Mouse (Mus musculus): ENCODE measurements around the gene Alpl. TPM values are rescaled to one million over a fixed set of nuclear protein-coding genes. Genes with fewer than 3 reads are reported as not detected.

The Alpl gene
- polyA plus RNA-seq, 1 experiment from 2014 or later, result 0.72 TPM

GRCm38 (mm10) chr4:137752471-137752870 is 43.7 kb downstream of the Alpl start:
- no peaks in the 10 kb centered on the region for H3K4me1 ChIP-seq (replicated peaks; ENCODE audit: control insufficient read depth, insufficient read depth, low read length)
- WGBS, result 82% methylated on average over 15 of the region's 15 CpGs
- no peak overlapping the region for H3K9ac ChIP-seq (ENCODE audit: low read depth, low read length)
- no peak for ATAC-seq
- H3K27ac ChIP-seq (ENCODE audit: low read depth, low read length), result no peak overlapping the region
- no peaks in the 10 kb centered on the region for H3K36me3 ChIP-seq (ENCODE audit: control insufficient read depth, insufficient read depth)
- no peak overlapping the region for H3K4me3 ChIP-seq (ENCODE audit: low read depth, low read length)
- H3K9me3 ChIP-seq (ENCODE audit: control insufficient read depth), result no peaks in the 10 kb centered on the region
- no peaks in the 10 kb centered on the region for H3K27me3 ChIP-seq (replicated peaks; ENCODE audit: control insufficient read depth, insufficient read depth, low read length)
- H3K4me2 ChIP-seq (replicated peaks; ENCODE audit: low read depth), result no peak overlapping the region
- no peak for TF ChIP-seq CTCF (IDR thresholded peaks at IDR 0.05; ENCODE audit: low read depth)

GRCm38 (mm10) chr4:137751717-137752116 is 44.5 kb downstream of the Alpl start:
- ATAC-seq, result no peak
- no peak for TF ChIP-seq CTCF (IDR thresholded peaks at IDR 0.05; ENCODE audit: low read depth)
- Histone ChIP-seq H3K9ac (ENCODE audit: low read depth, low read length) (no peak overlapping the region), H3K27ac (ENCODE audit: low read depth, low read length) (no peak overlapping the region), H3K4me2 (replicated peaks; ENCODE audit: low read depth) (no peak overlapping the region), H3K9me3 (ENCODE audit: control insufficient read depth) (no peaks in the 10 kb centered on the region), H3K4me1 (replicated peaks; ENCODE audit: control insufficient read depth, insufficient read depth, low read length) (no peaks in the 10 kb centered on the region), H3K36me3 (ENCODE audit: control insufficient read depth, insufficient read depth) (no peaks in the 10 kb centered on the region), H3K4me3 (ENCODE audit: low read depth, low read length) (no peak overlapping the region), H3K27me3 (replicated peaks; ENCODE audit: control insufficient read depth, insufficient read depth, low read length) (no peaks in the 10 kb centered on the region)
- WGBS, result 59% methylated on average over 9 of the region's 9 CpGs

- ATAC-seq, result no peak
- TF ChIP-seq CTCF (IDR thresholded peaks at IDR 0.05; ENCODE audit: low read depth), result no peak
- H3K4me3 ChIP-seq (ENCODE audit: low read depth, low read length), result no peak overlapping the region
- no peak overlapping the region for H3K4me2 ChIP-seq (replicated peaks; ENCODE audit: low read depth)
- no peaks in the 10 kb centered on the region for H3K9me3 ChIP-seq (ENCODE audit: control insufficient read depth)
- H3K9ac ChIP-seq (ENCODE audit: low read depth, low read length), result no peak overlapping the region
- 58% methylated on average over 8 of the region's 8 CpGs for WGBS
- H3K36me3 ChIP-seq (ENCODE audit: control insufficient read depth, insufficient read depth), result no peaks in the 10 kb centered on the region
- H3K4me1 ChIP-seq (replicated peaks; ENCODE audit: control insufficient read depth, insufficient read depth, low read length), result no peaks in the 10 kb centered on the region
- no peaks in the 10 kb centered on the region for H3K27me3 ChIP-seq (replicated peaks; ENCODE audit: control insufficient read depth, insufficient read depth, low read length)
- no peak overlapping the region for H3K27ac ChIP-seq (ENCODE audit: low read depth, low read length)
Observed at GRCm38 (mm10) chr4:137751310-137751709, 44.9 kb downstream of the Alpl start.

- no peaks in the 10 kb centered on the region for H3K4me1 ChIP-seq (replicated peaks; ENCODE audit: control insufficient read depth, insufficient read depth, low read length)
- no peak overlapping the region for H3K27ac ChIP-seq (ENCODE audit: low read depth, low read length)
- H3K4me2 ChIP-seq (replicated peaks; ENCODE audit: low read depth), result no peak overlapping the region
- H3K27me3 ChIP-seq (replicated peaks; ENCODE audit: control insufficient read depth, insufficient read depth, low read length), result no peaks in the 10 kb centered on the region
- no peak overlapping the region for H3K4me3 ChIP-seq (ENCODE audit: low read depth, low read length)
- H3K9ac ChIP-seq (ENCODE audit: low read depth, low read length), result no peak overlapping the region
- no peaks in the 10 kb centered on the region for H3K9me3 ChIP-seq (ENCODE audit: control insufficient read depth)
- no peaks in the 10 kb centered on the region for H3K36me3 ChIP-seq (ENCODE audit: control insufficient read depth, insufficient read depth)
- 72% methylated on average over 9 of the region's 9 CpGs for WGBS
- ATAC-seq, result no peak
- no peak for TF ChIP-seq CTCF (IDR thresholded peaks at IDR 0.05; ENCODE audit: low read depth)
Observed at GRCm38 (mm10) chr4:137750121-137750520, 46.1 kb downstream of the Alpl start.

- no peak overlapping the region for H3K9ac ChIP-seq (ENCODE audit: low read depth, low read length)
- no peaks in the 10 kb centered on the region for H3K9me3 ChIP-seq (ENCODE audit: control insufficient read depth)
- H3K27me3 ChIP-seq (replicated peaks; ENCODE audit: control insufficient read depth, insufficient read depth, low read length), result no peaks in the 10 kb centered on the region
- no peak for TF ChIP-seq CTCF (IDR thresholded peaks at IDR 0.05; ENCODE audit: low read depth)
- no peaks in the 10 kb centered on the region for H3K36me3 ChIP-seq (ENCODE audit: control insufficient read depth, insufficient read depth)
- no peak overlapping the region for H3K4me3 ChIP-seq (ENCODE audit: low read depth, low read length)
- WGBS, result 61% methylated on average over 9 of the region's 9 CpGs
- ATAC-seq, result no peak
- H3K4me1 ChIP-seq (replicated peaks; ENCODE audit: control insufficient read depth, insufficient read depth, low read length), result no peaks in the 10 kb centered on the region
- no peak overlapping the region for H3K27ac ChIP-seq (ENCODE audit: low read depth, low read length)
- no peak overlapping the region for H3K4me2 ChIP-seq (replicated peaks; ENCODE audit: low read depth)
Observed at GRCm38 (mm10) chr4:137749680-137750079, 46.5 kb downstream of the Alpl start.

- no peak overlapping the region for H3K27ac ChIP-seq (ENCODE audit: low read depth, low read length)
- WGBS, result 64% methylated on average over 4 of the region's 4 CpGs
Observed at GRCm38 (mm10) chr4:137748726-137749125, 47.5 kb downstream of the Alpl start.

GRCm38 (mm10) chr4:137747590-137747989 is 48.6 kb downstream of the Alpl start:
- no peaks in the 10 kb centered on the region for H3K9me3 ChIP-seq (ENCODE audit: control insufficient read depth)
- no peak for ATAC-seq
- no peaks in the 10 kb centered on the region for H3K27me3 ChIP-seq (replicated peaks; ENCODE audit: control insufficient read depth, insufficient read depth, low read length)
- no peaks in the 10 kb centered on the region for H3K4me1 ChIP-seq (replicated peaks; ENCODE audit: control insufficient read depth, insufficient read depth, low read length)
- no peak overlapping the region for H3K4me2 ChIP-seq (replicated peaks; ENCODE audit: low read depth)
- no peak overlapping the region for H3K4me3 ChIP-seq (ENCODE audit: low read depth, low read length)
- H3K36me3 ChIP-seq (ENCODE audit: control insufficient read depth, insufficient read depth), result no peaks in the 10 kb centered on the region
- no peak overlapping the region for H3K9ac ChIP-seq (ENCODE audit: low read depth, low read length)
- 56% methylated on average over 5 of the region's 5 CpGs for WGBS
- H3K27ac ChIP-seq (ENCODE audit: low read depth, low read length), result no peak overlapping the region
- no peak for TF ChIP-seq CTCF (IDR thresholded peaks at IDR 0.05; ENCODE audit: low read depth)

More at GRCm38 (mm10) chr4:137748726-137749125, 47.5 kb downstream of the Alpl start:
- no peak for TF ChIP-seq CTCF (IDR thresholded peaks at IDR 0.05; ENCODE audit: low read depth)
- Histone ChIP-seq H3K4me2 (replicated peaks; ENCODE audit: low read depth) (no peak overlapping the region), H3K9me3 (ENCODE audit: control insufficient read depth) (no peaks in the 10 kb centered on the region), H3K36me3 (ENCODE audit: control insufficient read depth, insufficient read depth) (no peaks in the 10 kb centered on the region), H3K27me3 (replicated peaks; ENCODE audit: control insufficient read depth, insufficient read depth, low read length) (no peaks in the 10 kb centered on the region), H3K4me1 (replicated peaks; ENCODE audit: control insufficient read depth, insufficient read depth, low read length) (no peaks in the 10 kb centered on the region), H3K9ac (ENCODE audit: low read depth, low read length) (no peak overlapping the region), H3K4me3 (ENCODE audit: low read depth, low read length) (no peak overlapping the region)
- no peak for ATAC-seq
